Mouse (Mus musculus) megakaryocyte-erythroid progenitor cell, adult 5-6 weeks (primary cell): ENCODE data around the gene Rhou. TPM values are rescaled to one million over a fixed set of nuclear protein-coding genes. Genes with fewer than 3 reads are reported as not detected.

ENCODE experiments used
- ATAC-seq: replicated peaks from 2 replicates; pipeline ENCODE4 v1.8.0; 2016; ENCODE audit warnings: mild to moderate bottlenecking, inconsistent platforms; ENCODE audit not compliant: severe bottlenecking, poor library complexity, low FRiP score, low TSS enrichment
- total RNA-seq, 2 experiments: library from RNA; stranded (forward) in 1 of 2; stranded (reverse) in 1 of 2; fragments of 200-1000, 215-1000 nt in 1 of 2; fragments of >200 nt in 1 of 2; fragmentation: Nextera tagmentation in 1 of 2; gene quantifications; 2 replicates each; pipeline ENCODE4 v1.2.3; 2014 to 2017

Rhou gene
- total RNA-seq, 2 experiments from 2014 or later, result 0.05 TPM; not detected in 1

GRCm38 (mm10) chr8:123648245-123649170, 5.2 kb upstream of the Rhou start:
- ATAC-seq, result no peak

GRCm38 (mm10) chr8:123649483-123649882, 4.2 kb upstream of the Rhou start:
- ATAC-seq, result no peak

DNA sequence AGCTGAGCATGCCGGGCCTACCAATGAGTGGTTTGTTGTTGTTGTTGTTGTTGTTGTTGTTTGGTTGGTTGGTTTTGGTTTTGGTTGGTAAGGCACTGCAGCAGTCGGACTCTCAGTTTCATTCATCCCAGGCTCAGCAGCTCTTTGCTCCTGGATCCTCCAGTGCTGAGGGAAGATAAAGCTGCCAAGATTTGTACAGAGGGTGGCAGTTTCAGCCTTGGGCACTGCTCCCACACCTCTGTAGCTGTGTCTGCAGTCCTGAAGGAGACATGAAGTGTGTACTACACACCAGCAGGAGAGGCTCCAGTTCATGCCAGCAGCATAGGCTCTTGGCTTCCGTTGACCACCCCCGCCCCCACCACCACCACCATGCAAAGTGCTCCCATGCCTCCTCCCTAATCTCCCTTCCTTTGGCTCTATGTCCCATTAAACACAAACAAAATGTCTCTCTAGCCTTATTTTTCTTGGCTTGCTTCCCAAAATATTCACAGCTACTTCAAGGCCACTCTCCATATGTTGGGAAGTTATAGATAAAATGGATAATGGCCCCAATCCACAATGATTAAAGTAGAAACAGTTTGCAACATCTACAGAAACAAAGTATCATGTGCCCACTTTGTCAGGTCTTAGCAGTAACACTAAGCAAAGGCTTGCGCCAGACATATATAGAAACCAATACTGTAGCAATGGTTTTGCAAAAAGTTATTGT, 2.2 kb upstream of the Rhou start:
- ATAC-seq, result no peak

GRCm38 (mm10) chr8:123652641-123653040, 1.1 kb upstream of the Rhou start:
- no peak for ATAC-seq

DNA sequence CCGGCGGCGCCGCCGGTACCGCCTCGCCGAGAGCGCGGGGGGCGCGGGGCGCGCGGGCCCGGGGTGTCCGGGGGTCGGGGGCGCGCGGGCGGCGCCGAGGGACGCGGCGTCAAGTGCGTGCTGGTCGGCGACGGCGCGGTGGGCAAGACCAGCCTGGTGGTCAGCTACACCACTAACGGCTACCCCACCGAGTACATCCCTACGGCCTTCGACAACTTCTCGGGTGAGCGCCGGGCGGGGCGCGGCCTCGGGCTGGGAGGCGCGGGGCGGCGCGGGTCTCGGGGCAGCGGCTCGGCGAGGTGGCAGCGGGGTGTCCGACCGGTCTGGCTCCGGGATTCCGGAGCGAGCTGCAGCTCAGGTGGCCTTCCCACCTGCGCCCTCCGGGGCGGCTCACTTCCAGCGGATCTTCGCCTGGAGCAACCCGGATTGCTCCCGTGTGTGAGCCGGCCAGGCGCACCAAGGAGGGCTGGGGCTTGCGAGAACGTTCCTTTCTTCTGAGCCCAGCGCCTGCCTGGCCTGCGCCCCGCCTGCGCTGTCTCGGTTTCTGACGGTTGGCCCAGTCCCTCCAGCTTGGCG, 353 bp downstream of the Rhou start:
- ATAC-seq, result no peak

GRCm38 (mm10) chr8:123654763-123655162, 1.0 kb downstream of the Rhou start:
- no peak for ATAC-seq

DNA sequence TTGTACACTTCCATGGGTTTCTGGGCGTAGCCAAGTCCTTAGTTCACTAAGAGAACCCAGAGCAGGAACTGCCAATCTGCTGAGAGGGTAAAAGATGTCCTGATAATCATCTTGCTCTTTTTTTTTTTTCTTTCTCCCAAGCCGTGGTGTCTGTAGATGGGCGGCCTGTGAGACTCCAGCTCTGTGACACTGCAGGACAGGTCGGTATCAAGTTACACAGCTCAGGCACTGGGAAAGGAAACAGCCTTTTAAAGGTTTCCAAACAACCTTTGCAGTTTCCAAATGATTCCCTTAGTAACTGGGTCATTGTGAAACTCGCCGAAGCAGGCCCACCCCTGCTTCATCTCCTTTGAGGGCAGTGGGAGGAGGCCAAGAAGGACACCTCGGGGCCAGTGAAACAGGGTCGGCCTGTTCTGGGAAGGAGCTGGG, 1.6 kb downstream of the Rhou start:
- ATAC-seq, result no peak

GRCm38 (mm10) chr8:123657826-123658225, 4.1 kb downstream of the Rhou start:
- ATAC-seq, result no peak

GRCm38 (mm10) chr8:123659469-123660057, 5.8 kb downstream of the Rhou start:
- no peak for ATAC-seq

DNA sequence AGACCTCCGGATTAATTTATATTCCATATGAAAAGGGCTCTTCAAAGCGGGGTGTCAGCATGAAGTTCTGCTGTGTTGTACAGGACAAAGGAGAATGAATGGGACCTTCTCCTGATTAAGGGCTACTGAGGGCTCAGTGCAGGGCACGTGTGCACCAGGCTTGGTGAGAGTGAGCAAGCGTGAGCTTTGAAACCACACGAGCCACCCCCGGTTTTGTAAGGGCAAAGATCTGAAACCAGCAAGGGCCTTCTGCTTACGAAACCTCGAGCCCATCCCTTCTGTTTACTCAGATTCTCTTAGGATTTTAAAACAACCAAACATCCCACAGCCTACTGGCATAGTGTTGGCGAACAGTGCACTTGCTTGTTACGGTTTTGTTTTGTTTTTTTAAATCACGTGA, 7.8 kb downstream of the Rhou start:
- ATAC-seq, result no peak

DNA sequence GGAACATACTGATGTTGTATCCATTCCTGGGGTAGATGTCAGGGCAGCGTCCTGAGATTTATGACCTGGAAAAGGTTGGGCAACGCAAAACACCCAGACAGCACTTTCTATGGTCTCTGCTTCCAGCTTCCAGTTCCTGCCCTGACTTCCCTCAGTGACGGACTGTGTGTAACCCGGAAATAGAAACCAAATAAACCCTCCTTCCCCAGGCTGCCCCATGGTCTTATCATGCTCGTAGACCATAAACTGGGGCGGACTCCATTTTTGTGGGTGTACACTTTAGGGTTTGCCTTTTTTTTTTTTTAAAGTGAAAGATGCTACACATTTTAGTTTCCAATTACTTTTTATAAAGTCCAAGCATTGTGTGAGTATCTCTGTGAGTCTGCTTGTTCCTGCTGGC, 11.9 kb downstream of the Rhou start:
- no peak for ATAC-seq

DNA sequence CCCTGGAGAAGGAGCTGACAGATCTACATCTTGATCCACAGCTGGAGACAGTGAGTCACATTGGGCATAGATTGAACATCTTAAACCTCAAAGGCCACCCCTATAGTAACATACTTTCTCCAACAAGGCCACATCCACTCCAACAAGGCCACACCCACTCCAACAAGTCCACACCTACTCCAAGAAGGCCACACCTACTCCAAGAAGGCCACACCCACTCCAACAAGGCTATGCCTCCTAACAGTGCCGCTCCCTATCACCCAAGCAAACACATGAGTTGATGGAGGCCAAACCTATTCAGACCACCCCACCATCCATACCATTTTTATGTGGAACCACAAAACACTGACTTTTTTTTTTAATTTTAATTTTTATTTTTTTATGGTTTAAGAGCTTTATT, 13.1 kb downstream of the Rhou start:
- no peak for ATAC-seq

DNA sequence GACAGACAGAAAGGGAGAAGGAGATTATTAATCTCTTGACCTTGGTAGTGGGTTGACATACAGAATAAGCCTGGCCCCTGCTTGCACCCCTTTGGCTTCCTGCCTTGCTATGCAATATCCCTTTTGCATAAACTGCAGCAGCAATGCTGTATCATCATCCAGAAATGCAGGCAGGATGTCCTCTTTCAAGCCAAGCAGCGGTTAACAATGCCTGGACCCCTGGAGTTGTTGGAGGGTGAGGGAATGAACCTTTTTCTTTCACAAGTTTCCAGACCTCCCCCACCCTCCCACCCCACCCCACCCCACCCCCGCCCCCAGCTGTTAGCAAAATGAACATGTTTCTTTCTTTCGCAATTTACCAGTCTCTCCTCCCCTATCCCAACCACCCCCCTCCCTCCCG, 15.0 kb downstream of the Rhou start:
- no peak for ATAC-seq

DNA sequence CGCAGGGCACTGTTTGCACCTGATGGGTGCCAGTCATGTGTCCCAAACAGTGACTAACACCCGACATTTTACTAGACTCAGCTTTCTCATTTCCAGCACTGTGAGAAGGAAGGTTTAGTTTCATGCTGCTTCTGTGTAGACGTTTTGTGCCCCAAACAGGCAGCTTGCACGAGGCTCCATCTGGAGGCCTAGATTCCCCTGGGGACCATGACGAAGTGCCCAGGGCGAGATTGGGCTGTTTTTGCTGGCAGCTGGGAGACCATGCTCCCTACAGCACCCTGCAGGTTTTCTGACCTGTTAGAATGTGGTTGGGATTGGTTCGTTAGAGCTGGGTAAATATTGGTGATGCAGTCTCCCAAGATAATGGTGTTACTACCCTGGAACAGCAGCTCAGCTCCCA, 17.0 kb downstream of the Rhou start:
- no peak for ATAC-seq

DNA sequence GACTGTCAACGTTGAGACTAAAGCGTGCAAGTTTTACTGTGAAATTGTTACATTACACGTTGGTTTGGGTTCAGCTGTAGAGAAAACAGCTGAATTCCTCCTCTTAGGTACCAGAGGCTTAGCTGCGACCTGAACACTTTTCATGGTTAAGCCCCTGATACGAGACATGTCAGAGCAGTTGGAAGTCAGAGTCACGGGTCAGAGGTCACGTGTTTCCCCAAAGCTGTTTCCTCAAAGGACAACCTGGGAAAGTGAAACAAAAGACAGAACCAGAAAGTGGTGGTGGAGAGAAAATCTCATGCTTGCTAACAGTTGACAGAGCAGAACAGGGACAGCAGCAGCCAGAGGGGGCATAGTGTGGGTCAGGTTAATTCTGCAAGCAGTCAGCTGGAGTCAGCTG, 17.7 kb downstream of the Rhou start:
- no peak for ATAC-seq

DNA sequence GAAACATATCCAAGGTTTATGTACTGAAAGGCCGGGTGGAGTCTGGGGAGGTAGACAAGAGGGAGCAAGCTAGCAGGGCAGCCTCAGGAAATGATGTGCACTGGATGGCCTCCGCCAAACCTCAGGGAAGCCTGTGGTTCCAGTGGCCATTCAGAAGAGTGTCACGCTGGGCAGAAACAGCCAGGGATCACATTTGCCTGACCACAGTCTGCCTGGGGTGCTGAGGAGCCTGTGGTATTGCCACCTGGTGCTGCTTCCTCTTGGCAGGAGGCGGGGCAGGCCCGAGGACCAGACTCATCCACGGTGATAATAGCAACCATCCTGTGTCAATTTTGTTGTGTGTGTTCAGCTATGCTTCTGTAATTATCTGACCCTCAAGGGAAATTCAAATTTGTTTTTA, 18.9 kb downstream of the Rhou start:
- ATAC-seq, result no peak

DNA sequence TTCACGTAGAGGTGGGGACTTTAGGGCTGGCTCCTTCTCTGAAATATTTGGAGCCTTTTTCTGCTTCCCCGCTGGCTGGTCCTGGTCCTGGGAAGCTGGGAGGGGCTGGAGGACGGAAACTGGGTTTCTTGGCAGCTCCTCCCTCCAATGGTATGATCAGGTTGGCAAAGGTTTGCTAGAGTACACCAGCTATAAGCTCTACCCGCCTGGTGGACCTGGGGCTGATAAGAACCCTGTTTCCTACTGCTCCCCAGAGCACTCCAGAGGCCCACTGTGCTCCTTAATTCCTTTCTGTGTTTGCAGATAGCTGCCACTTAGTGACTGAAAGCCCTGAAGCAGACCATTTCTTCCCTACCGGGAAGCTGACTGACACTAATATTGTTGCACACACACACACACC, 21.9 kb downstream of the Rhou start:
- no peak for ATAC-seq

DNA sequence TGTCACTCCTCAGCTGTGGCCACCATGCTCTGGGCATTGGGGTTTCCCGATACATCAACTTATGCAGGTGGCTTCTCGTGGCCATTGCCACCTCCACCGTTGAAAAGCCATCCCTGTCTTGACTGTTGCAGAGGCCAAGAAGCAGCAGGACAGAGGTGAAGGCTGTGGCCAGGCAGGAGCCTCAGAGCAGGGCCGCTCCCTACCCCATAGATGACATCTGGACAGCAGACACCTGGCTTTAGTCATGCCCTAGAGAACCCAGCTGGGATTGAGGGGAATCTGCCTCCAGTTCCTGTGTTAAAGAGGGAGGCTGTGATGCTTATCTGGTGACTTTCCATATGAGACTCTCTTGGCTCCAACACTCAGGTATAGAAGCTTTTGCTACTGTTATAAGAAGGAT, 24.7 kb downstream of the Rhou start:
- no peak for ATAC-seq

DNA sequence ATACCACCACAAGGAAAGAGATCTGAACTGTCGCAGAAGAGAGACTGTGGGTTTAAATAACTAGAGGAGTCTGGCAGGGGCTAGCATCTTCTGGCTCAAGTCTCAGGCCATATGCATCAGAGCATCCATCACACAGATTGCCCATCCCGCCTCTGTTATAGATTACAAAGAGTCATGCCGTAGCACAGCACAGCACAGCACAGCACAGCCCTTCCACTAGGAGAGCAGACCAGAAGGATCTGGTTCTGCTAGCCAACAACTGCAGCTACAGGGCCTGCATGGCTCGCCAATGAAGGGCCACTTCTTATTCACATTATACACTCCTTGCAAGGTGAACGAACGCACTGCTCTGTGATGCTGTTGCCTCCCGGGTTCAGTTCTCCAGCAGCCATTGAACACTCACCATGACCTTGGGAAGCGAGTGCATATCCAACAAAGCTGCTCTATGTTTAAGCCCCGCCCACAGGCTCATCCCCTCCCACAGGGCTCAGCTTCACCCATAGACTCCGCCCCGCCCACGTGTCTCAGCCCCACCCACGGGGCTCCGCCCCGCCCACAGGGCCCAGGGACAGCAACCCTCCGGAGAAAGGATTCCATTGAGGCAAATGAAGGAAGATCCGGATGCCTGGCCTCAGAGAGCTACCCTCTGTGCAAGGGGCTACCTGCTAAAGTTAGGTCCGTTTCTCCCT, 28.5 kb downstream of the Rhou start:
- ATAC-seq, result peak; percentile 55; the same call in 1 of the 2 replicates

DNA sequence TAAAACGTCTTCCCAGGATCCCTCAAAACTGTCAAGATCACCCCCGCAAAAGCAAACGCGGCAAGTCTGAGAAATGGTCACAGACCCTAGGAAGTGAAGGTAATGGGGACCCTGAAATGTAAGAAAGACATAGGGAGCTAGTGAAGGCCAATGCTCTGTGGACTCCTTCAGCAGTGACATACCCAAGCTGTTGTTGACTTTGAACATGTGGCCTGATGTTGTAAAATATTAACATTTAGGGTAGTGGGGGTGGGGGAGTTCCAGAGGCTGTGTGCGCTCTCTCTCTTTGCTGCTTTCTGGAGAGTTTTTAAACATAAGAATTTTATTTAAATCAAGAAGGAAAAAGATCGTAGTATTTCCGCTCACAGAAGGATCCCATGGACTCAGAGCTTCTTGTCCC, 29.6 kb downstream of the Rhou start:
- ATAC-seq, result no peak
